ENCODE assay signal across 10 mouse cellular contexts in the genomic region with DNA sequence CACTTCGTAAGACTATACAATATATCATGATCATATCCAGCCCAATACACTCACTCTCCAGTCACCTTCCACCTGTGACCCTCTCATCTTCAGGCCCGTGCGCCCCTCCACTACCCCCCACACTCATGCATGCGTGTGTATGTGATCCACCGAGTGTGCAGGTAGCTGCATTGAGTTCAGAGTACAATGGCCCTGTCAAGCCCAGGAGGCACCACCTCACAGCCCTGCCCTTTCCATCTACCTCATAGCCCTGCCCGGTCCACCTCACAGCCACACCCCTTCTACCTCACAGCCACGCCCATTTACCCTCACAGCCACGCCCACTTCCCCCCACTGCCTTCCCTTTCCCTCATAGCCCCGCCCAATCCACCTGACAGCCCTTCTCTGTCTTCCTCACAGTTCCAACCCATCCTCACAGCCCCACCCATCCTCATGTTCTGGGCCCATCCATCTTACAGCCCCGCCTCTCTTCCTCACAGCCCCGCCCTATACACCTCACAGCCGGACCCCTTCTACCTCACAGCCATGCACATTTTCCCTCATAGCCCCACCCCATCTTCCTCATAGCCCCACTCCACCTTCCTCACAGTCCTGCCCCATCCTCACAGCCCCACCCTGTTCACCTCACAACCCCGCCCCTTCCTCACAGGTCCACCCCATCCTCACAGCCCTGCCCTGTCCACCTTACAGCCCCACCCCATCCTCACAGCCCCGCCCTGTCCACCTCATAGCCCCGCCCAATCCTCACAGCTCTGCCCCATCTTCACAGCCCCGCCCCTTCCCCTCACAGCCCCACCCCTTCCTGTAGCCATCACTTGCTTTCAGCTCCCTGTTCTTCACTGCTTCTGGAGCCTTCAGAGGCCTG. TPM values are rescaled to one million over a fixed set of nuclear protein-coding genes. Genes with fewer than 3 reads are reported as not detected.
DNase-seq lines count a peak whose midpoint lies in the region; ATAC-seq and TF ChIP-seq lines count a peak whose summit lies in the region.
"Had no signal": no experiment of that assay in that cellular context is flagged by ENCODE, and none has a peak within 500 bp of the region (broad histone marks: within the 10 kb centered on the region; RNA-seq: fewer than 3 reads in every experiment).

No protein-coding gene starts in this region.

- no peak overlapping the region for H3K9ac ChIP-seq in heart, embryonic 15.5 days
- no peak overlapping the region for H3K9ac ChIP-seq in liver, embryonic 14.5 days (replicated peaks)

- no peak for TF ChIP-seq CTCF in liver, embryonic 14.5 days (IDR thresholded peaks at IDR 0.05; ENCODE audit: low read depth)

- no peaks in the 10 kb centered on the region for H3K36me3 ChIP-seq in heart, embryonic 15.5 days
- H3K36me3 ChIP-seq in liver, embryonic 14.5 days (replicated peaks; ENCODE audit: control insufficient read depth, insufficient read depth, low read depth) = no peaks in the 10 kb centered on the region

- H3K4me1 ChIP-seq in heart, embryonic 15.5 days (replicated peaks) = peaks cover 11% of the 10 kb centered on the region
- peaks cover 25 to 36% of the 10 kb centered on the region in 2 experiments for H3K4me1 ChIP-seq in liver, embryonic 14.5 days (replicated peaks; ENCODE audit: control insufficient read depth in 2 of 2, insufficient read depth in 2 of 2, low read length in 1 of 2)

- peak; percentile 40; the same call in 1 of the 2 replicates for ATAC-seq in heart, embryonic 15.5 days (replicated peaks; ENCODE audit: insufficient number of reproducible peaks, insufficient read depth, low FRiP score, low read depth)
- ATAC-seq in liver, embryonic 14.5 days (ENCODE audit: insufficient read depth) = peak; percentile 24; the same call in 1 of the 2 replicates
- ATAC-seq in frontal cortex, adult (ENCODE audit: low TSS enrichment) = no peak

- no peak for TF ChIP-seq EP300 in liver, embryonic 14.5 days (IDR thresholded peaks at IDR 0.05; ENCODE audit: low read depth)

- no peak overlapping the region for H3K4me2 ChIP-seq in heart, embryonic 15.5 days
- no peak overlapping the region for H3K4me2 ChIP-seq in liver, embryonic 14.5 days (ENCODE audit: low read depth)

- no peak for DNase-seq in heart, adult 18-20 months
- DNase-seq in A20 (ENCODE audit: low read depth, low spot score) = peak; percentile 98
- DNase-seq in c-Kit-positive CD71-positive TER-119-positive erythroid progenitor cells, embryonic 14.5 days (ENCODE audit: low spot score) = peak; percentile 32
- no peak for DNase-seq in liver, embryonic 14.5 days (ENCODE audit: low read depth in 3 of 3, low spot score in 3 of 3)
- DNase-seq in thymus, postnatal 14 days = no peak
- DNase-seq in right cerebral cortex, postnatal 14 days = no peak
- DNase-seq: heart, postnatal 10 days; kidney, postnatal 25 days had no signal

- no peak overlapping the region for H3K4me3 ChIP-seq in heart, embryonic 15.5 days
- no peak overlapping the region for H3K4me3 ChIP-seq in liver, embryonic 14.5 days (ENCODE audit: insufficient read depth in 1 of 2, low read depth in 2 of 2, low read length in 2 of 2)

- 83% methylated on average over 15 of the region's 16 CpGs for WGBS in heart, embryonic 15.5 days
- WGBS in liver, embryonic 14.5 days (ENCODE audit: insufficient replicate concordance) = 78% methylated on average over 16 of the region's 16 CpGs

- H3K9me3 ChIP-seq in heart, embryonic 15.5 days (replicated peaks) = no peaks in the 10 kb centered on the region
- no peaks in the 10 kb centered on the region; the same call in 1 of the 2 replicates for H3K9me3 ChIP-seq in liver, embryonic 14.5 days (ENCODE audit: control insufficient read depth, low read length)

- no peak overlapping the region for H3K27ac ChIP-seq in heart, embryonic 15.5 days
- no peak overlapping the region for H3K27ac ChIP-seq in liver, embryonic 14.5 days

- H3K27me3 ChIP-seq in heart, embryonic 15.5 days = no peaks in the 10 kb centered on the region
- no peaks in the 10 kb centered on the region for H3K27me3 ChIP-seq in liver, embryonic 14.5 days (ENCODE audit: control insufficient read depth, insufficient read depth, low read length)

RNA-seq across cellular contexts. Expression of a gene that starts 5.8 kb away (rescaled TPM):
- 10.2 and 13.9 TPM in 2 replicates for polyA plus RNA-seq in heart, embryonic 15.5 days (2015; fragmentation: Nextera tagmentation; extraction: Ambion mirVana)
- 1 to 10 TPM; 5.8 to 7.8 TPM for total RNA-seq in heart, adult 18-20 months (2021)
- 14.7 and 17.1 TPM in 2 replicates for polyA plus RNA-seq in liver, embryonic 14.5 days (2012; rRNA removed)
- 43.3 and 50.2 TPM in 2 replicates for polyA plus RNA-seq in liver, embryonic 14.5 days (2014; fragmentation: Nextera tagmentation; extraction: Ambion mirVana)

RNA-seq across cellular contexts. Expression of a gene that starts 9.8 kb away (rescaled TPM):
- 53.5 and 58.9 TPM in 2 replicates for polyA plus RNA-seq in heart, embryonic 15.5 days (2015; fragmentation: Nextera tagmentation; extraction: Ambion mirVana)
- 10 to 100 TPM; 84.8 to 92.0 TPM for total RNA-seq in heart, adult 18-20 months (2021)
- 16.2 and 22.7 TPM in 2 replicates for polyA plus RNA-seq in liver, embryonic 14.5 days (2012; rRNA removed)
- polyA plus RNA-seq in liver, embryonic 14.5 days (2014; fragmentation: Nextera tagmentation; extraction: Ambion mirVana) = 19.7 and 19.8 TPM in 2 replicates

Comparison
In these comparisons a context has a peak if more than half of its experiments do, and no peak if none do; other contexts are left out.
1. DNase-seq: peak in A20 (single experiment) and c-Kit-positive CD71-positive TER-119-positive erythroid progenitor cells, embryonic 14.5 days (single experiment); none in heart, adult 18-20 months (0 of 2), liver, embryonic 14.5 days (0 of 3), thymus, postnatal 14 days (single experiment) and right cerebral cortex, postnatal 14 days (single experiment).